Mouse (Mus musculus): Measurements from ENCODE around the gene Alk. TPM values are rescaled to one million over a fixed set of nuclear protein-coding genes. Genes with fewer than 3 reads are reported as not detected.

Gene Alk
- polyA plus RNA-seq, 1 experiment from 2014 or later = 0.07 TPM

GRCm38 (mm10) chr17:72118376-72118775 lies 486.1 kb downstream of the Alk start:
- H3K9ac ChIP-seq (replicated peaks) = no peak overlapping the region
- 37% methylated on average over 5 of the region's 5 CpGs for WGBS (ENCODE audit: insufficient replicate concordance)
- ATAC-seq (no peak), DNase-seq (no peak)
- no peak overlapping the region for H3K27ac ChIP-seq (ENCODE audit: low read depth)
- TF ChIP-seq EP300 (IDR thresholded peaks at IDR 0.05; ENCODE audit: low read depth) (no peak), CTCF (IDR thresholded peaks at IDR 0.05; ENCODE audit: low read depth) (no peak)
- no peaks in the 10 kb centered on the region for H3K36me3 ChIP-seq (replicated peaks; ENCODE audit: insufficient read depth, low read length)
- H3K4me2 ChIP-seq (ENCODE audit: low read depth, low read length) = no peak overlapping the region
- H3K27me3 ChIP-seq (ENCODE audit: insufficient read depth, low read length) = no peaks in the 10 kb centered on the region
- H3K4me1 ChIP-seq (ENCODE audit: insufficient read depth) = no peaks in the 10 kb centered on the region
- H3K9me3 ChIP-seq (ENCODE audit: low read length) = no peaks in the 10 kb centered on the region
- H3K4me3 ChIP-seq (ENCODE audit: low read depth, low read length) = no peak overlapping the region

- Histone ChIP-seq H3K36me3 (replicated peaks; ENCODE audit: insufficient read depth, low read length) (no peaks in the 10 kb centered on the region), H3K4me3 (ENCODE audit: low read depth, low read length) (no peak overlapping the region), H3K4me2 (ENCODE audit: low read depth, low read length) (no peak overlapping the region), H3K27ac (ENCODE audit: low read depth) (no peak overlapping the region), H3K9me3 (ENCODE audit: low read length) (no peaks in the 10 kb centered on the region), H3K27me3 (ENCODE audit: insufficient read depth, low read length) (no peaks in the 10 kb centered on the region), H3K9ac (replicated peaks) (no peak overlapping the region), H3K4me1 (ENCODE audit: insufficient read depth) (no peaks in the 10 kb centered on the region)
- TF ChIP-seq EP300 (IDR thresholded peaks at IDR 0.05; ENCODE audit: low read depth) (no peak), CTCF (IDR thresholded peaks at IDR 0.05; ENCODE audit: low read depth) (no peak)
- ATAC-seq = no peak
- no peak for DNase-seq
- WGBS (ENCODE audit: insufficient replicate concordance) = 57% methylated on average over 12 of the region's 12 CpGs
Observed at GRCm38 (mm10) chr17:72115271-72115944, 489.0 kb downstream of the Alk start.

GRCm38 (mm10) chr17:72112004-72112403 lies 492.4 kb downstream of the Alk start:
- ATAC-seq = no peak
- Histone ChIP-seq H3K27me3 (ENCODE audit: insufficient read depth, low read length) (no peaks in the 10 kb centered on the region), H3K27ac (ENCODE audit: low read depth) (no peak overlapping the region), H3K4me2 (ENCODE audit: low read depth, low read length) (no peak overlapping the region), H3K4me1 (ENCODE audit: insufficient read depth) (no peaks in the 10 kb centered on the region), H3K9me3 (ENCODE audit: low read length) (no peaks in the 10 kb centered on the region), H3K36me3 (replicated peaks; ENCODE audit: insufficient read depth, low read length) (no peaks in the 10 kb centered on the region), H3K4me3 (ENCODE audit: low read depth, low read length) (no peak overlapping the region), H3K9ac (replicated peaks) (no peak overlapping the region)
- no peak for DNase-seq
- TF ChIP-seq EP300 (IDR thresholded peaks at IDR 0.05; ENCODE audit: low read depth) (no peak), CTCF (IDR thresholded peaks at IDR 0.05; ENCODE audit: low read depth) (no peak)

GRCm38 (mm10) chr17:72111528-72111927 lies 492.9 kb downstream of the Alk start:
- H3K4me3 ChIP-seq (ENCODE audit: low read depth, low read length) = no peak overlapping the region
- H3K4me2 ChIP-seq (ENCODE audit: low read depth, low read length) = no peak overlapping the region
- no peaks in the 10 kb centered on the region for H3K4me1 ChIP-seq (ENCODE audit: insufficient read depth)
- ATAC-seq (no peak), DNase-seq (no peak)
- no peak overlapping the region for H3K27ac ChIP-seq (ENCODE audit: low read depth)
- no peak overlapping the region for H3K9ac ChIP-seq (replicated peaks)
- TF ChIP-seq CTCF (IDR thresholded peaks at IDR 0.05; ENCODE audit: low read depth) (no peak), EP300 (IDR thresholded peaks at IDR 0.05; ENCODE audit: low read depth) (no peak)
- no peaks in the 10 kb centered on the region for H3K27me3 ChIP-seq (ENCODE audit: insufficient read depth, low read length)
- no peaks in the 10 kb centered on the region for H3K9me3 ChIP-seq (ENCODE audit: low read length)
- WGBS (ENCODE audit: insufficient replicate concordance) = 87% methylated on average over 4 of the region's 4 CpGs
- H3K36me3 ChIP-seq (replicated peaks; ENCODE audit: insufficient read depth, low read length) = no peaks in the 10 kb centered on the region

GRCm38 (mm10) chr17:72087261-72087703 lies 517.1 kb downstream of the Alk start:
- Histone ChIP-seq H3K27me3 (ENCODE audit: insufficient read depth, low read length) (no peaks in the 10 kb centered on the region), H3K4me1 (ENCODE audit: insufficient read depth) (no peaks in the 10 kb centered on the region), H3K4me2 (ENCODE audit: low read depth, low read length) (no peak overlapping the region), H3K27ac (ENCODE audit: low read depth) (no peak overlapping the region), H3K9me3 (ENCODE audit: low read length) (no peaks in the 10 kb centered on the region), H3K36me3 (replicated peaks; ENCODE audit: insufficient read depth, low read length) (no peaks in the 10 kb centered on the region), H3K4me3 (ENCODE audit: low read depth, low read length) (no peak overlapping the region), H3K9ac (replicated peaks) (no peak overlapping the region)
- TF ChIP-seq CTCF (IDR thresholded peaks at IDR 0.05; ENCODE audit: low read depth) = no peak
- TF ChIP-seq EP300 (IDR thresholded peaks at IDR 0.05; ENCODE audit: low read depth) = no peak
- WGBS (ENCODE audit: insufficient replicate concordance) = 81% methylated on average over 12 of the region's 12 CpGs
- ATAC-seq = no peak
- no peak for DNase-seq

GRCm38 (mm10) chr17:72081396-72081795 lies 523.0 kb downstream of the Alk start:
- no peak overlapping the region for H3K9ac ChIP-seq (replicated peaks)
- H3K9me3 ChIP-seq (ENCODE audit: low read length) = no peaks in the 10 kb centered on the region
- no peak overlapping the region for H3K27ac ChIP-seq (ENCODE audit: low read depth)
- DNase-seq = no peak
- no peak for TF ChIP-seq EP300 (IDR thresholded peaks at IDR 0.05; ENCODE audit: low read depth)
- no peak for TF ChIP-seq CTCF (IDR thresholded peaks at IDR 0.05; ENCODE audit: low read depth)
- no peak overlapping the region for H3K4me3 ChIP-seq (ENCODE audit: low read depth, low read length)
- no peak for ATAC-seq
- no peaks in the 10 kb centered on the region for H3K4me1 ChIP-seq (ENCODE audit: insufficient read depth)
- 64% methylated on average over 2 of the region's 2 CpGs for whole genome bisulfite sequencing (ENCODE audit: insufficient replicate concordance)
- H3K27me3 ChIP-seq (ENCODE audit: insufficient read depth, low read length) = no peaks in the 10 kb centered on the region
- no peak overlapping the region for H3K4me2 ChIP-seq (ENCODE audit: low read depth, low read length)
- H3K36me3 ChIP-seq (replicated peaks; ENCODE audit: insufficient read depth, low read length) = no peaks in the 10 kb centered on the region

Data from liver, postnatal 0 days (tissue).